ENCODE assay signal across 11 mouse cellular contexts in the genomic region with DNA sequence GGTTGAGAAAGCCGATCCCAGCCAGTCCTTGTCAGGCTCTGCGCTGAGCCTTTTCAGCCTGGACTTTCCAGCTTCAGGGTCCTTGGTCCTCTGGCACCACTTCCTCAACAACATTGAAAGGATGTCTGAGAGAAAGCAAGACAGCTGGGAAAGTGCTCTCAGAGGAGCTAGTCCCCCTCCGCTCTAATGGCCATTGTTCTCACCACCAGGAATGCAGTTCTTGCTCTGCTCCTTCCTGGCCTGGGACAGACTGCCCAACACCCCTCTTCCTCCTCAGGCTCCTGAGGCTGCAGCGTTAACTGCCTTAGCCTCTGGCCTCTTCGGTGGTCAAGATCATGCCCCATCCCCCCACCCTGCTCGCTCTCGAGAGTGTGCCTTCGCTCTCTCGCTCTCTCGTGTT. TPM values are rescaled to one million over a fixed set of nuclear protein-coding genes. Genes with fewer than 3 reads are reported as not detected.
DNase-seq lines count a peak whose midpoint lies in the region; ATAC-seq lines count a peak whose summit lies in the region.
"Had no signal": no experiment of that assay in that cellular context is flagged by ENCODE, and none has a peak within 500 bp of the region (broad histone marks: within the 10 kb centered on the region; RNA-seq: fewer than 3 reads in every experiment).

No protein-coding gene starts in this region.

- H3K4me3 ChIP-seq in forebrain, embryonic 10.5 days, result no peak overlapping the region
- H3K4me3 ChIP-seq in forebrain, embryonic 14.5 days (ENCODE audit: low read depth, low read length), result no peak overlapping the region
- no peak overlapping the region for H3K4me3 ChIP-seq in midbrain, embryonic 13.5 days (replicated peaks)
- H3K4me3 ChIP-seq in midbrain, embryonic 16.5 days (ENCODE audit: low read depth, low read length), result no peak overlapping the region

- H3K36me3 ChIP-seq in forebrain, embryonic 10.5 days (replicated peaks), result no peaks in the 10 kb centered on the region
- H3K36me3 ChIP-seq in forebrain, embryonic 14.5 days (ENCODE audit: control insufficient read depth, insufficient read depth, low read length), result no peaks in the 10 kb centered on the region
- H3K36me3 ChIP-seq in midbrain, embryonic 13.5 days, result no peaks in the 10 kb centered on the region
- no peaks in the 10 kb centered on the region for H3K36me3 ChIP-seq in midbrain, embryonic 16.5 days (ENCODE audit: control insufficient read depth, insufficient read depth, low read length)

- peak overlapping the region; percentile 31; the same call in 1 of the 2 replicates for H3K27ac ChIP-seq in forebrain, embryonic 10.5 days
- no peak overlapping the region for H3K27ac ChIP-seq in forebrain, embryonic 14.5 days (ENCODE audit: low read depth, low read length)
- H3K27ac ChIP-seq in midbrain, embryonic 13.5 days, result 0 out of 2 replicates have a peak overlapping the region, but pooled peaks have one; percentile 20
- H3K27ac ChIP-seq in midbrain, embryonic 16.5 days (ENCODE audit: low read length), result no peak overlapping the region

- H3K9me3 ChIP-seq in forebrain, embryonic 10.5 days, result no peaks in the 10 kb centered on the region
- no peaks in the 10 kb centered on the region for H3K9me3 ChIP-seq in forebrain, embryonic 14.5 days (replicated peaks; ENCODE audit: control insufficient read depth, low read length)
- no peaks in the 10 kb centered on the region for H3K9me3 ChIP-seq in midbrain, embryonic 13.5 days
- no peaks in the 10 kb centered on the region for H3K9me3 ChIP-seq in midbrain, embryonic 16.5 days (replicated peaks; ENCODE audit: control insufficient read depth, low read length, poor library complexity, severe bottlenecking)

- no peaks in the 10 kb centered on the region for H3K27me3 ChIP-seq in forebrain, embryonic 10.5 days (ENCODE audit: poor library complexity, severe bottlenecking)
- H3K27me3 ChIP-seq in forebrain, embryonic 14.5 days (replicated peaks; ENCODE audit: control insufficient read depth, insufficient read depth, low read length), result no peaks in the 10 kb centered on the region
- no peaks in the 10 kb centered on the region for H3K27me3 ChIP-seq in midbrain, embryonic 13.5 days
- no peaks in the 10 kb centered on the region for H3K27me3 ChIP-seq in midbrain, embryonic 16.5 days (ENCODE audit: control insufficient read depth, insufficient read depth, low read depth, low read length)
- H3K27me3 ChIP-seq: Patski had no signal

- no peak overlapping the region for H3K4me2 ChIP-seq in forebrain, embryonic 14.5 days (ENCODE audit: low read length)
- H3K4me2 ChIP-seq in midbrain, embryonic 13.5 days (replicated peaks), result no peak overlapping the region
- H3K4me2 ChIP-seq in midbrain, embryonic 16.5 days (ENCODE audit: low read length), result no peak overlapping the region

- DNase-seq in forebrain, embryonic 10.5 days (ENCODE audit: extremely low spot score, low spot score), result no peak
- DNase-seq in forebrain, embryonic 14.5 days (ENCODE audit: low spot score), result no peak
- DNase-seq in kidney, postnatal 14 days, result peak; percentile 61
- DNase-seq in layer of hippocampus, adult 9-11 months, result no peak
- DNase-seq in cerebellum, postnatal 4 days (ENCODE audit: low spot score in 2 of 2), result no peak
- DNase-seq: B cell, adult 2 months had no signal

- ATAC-seq in forebrain, embryonic 14.5 days, result no peak
- no peak for ATAC-seq in midbrain, embryonic 13.5 days
- ATAC-seq in midbrain, embryonic 16.5 days, result no peak
- ATAC-seq in megakaryocyte-erythroid progenitor cell, adult 5-6 weeks (replicated peaks; ENCODE audit: low FRiP score, low TSS enrichment, poor library complexity, severe bottlenecking), result no peak
- ATAC-seq: Patski had no signal

- WGBS in forebrain, embryonic 10.5 days, result 66% methylated on average over 10 of the region's 10 CpGs
- 69% methylated on average over 10 of the region's 10 CpGs for WGBS in forebrain, embryonic 14.5 days
- WGBS in midbrain, embryonic 13.5 days, result 68% methylated on average over 10 of the region's 10 CpGs
- 73% methylated on average over 10 of the region's 10 CpGs for WGBS in midbrain, embryonic 16.5 days

- H3K9ac ChIP-seq in forebrain, embryonic 14.5 days (ENCODE audit: low read length), result no peak overlapping the region
- H3K9ac ChIP-seq in midbrain, embryonic 13.5 days (replicated peaks), result no peak overlapping the region
- H3K9ac ChIP-seq in midbrain, embryonic 16.5 days (ENCODE audit: low read depth, low read length), result no peak overlapping the region

- peaks cover 21% of the 10 kb centered on the region for H3K4me1 ChIP-seq in forebrain, embryonic 10.5 days
- no peaks in the 10 kb centered on the region for H3K4me1 ChIP-seq in forebrain, embryonic 14.5 days (ENCODE audit: control insufficient read depth, insufficient read depth, low read length)
- peaks cover 10% of the 10 kb centered on the region for H3K4me1 ChIP-seq in midbrain, embryonic 13.5 days (replicated peaks)
- no peaks in the 10 kb centered on the region for H3K4me1 ChIP-seq in midbrain, embryonic 16.5 days (ENCODE audit: control insufficient read depth, insufficient read depth, low read length)

RNA-seq across cellular contexts. Expression of a gene that starts 4.8 kb away (rescaled TPM):
- polyA plus RNA-seq in forebrain, embryonic 10.5 days (2016; fragmentation: Nextera tagmentation; extraction: Ambion mirVana), result 12.5 and 14.3 TPM in 2 replicates
- 13.6 and 13.7 TPM in 2 replicates for polyA plus RNA-seq in forebrain, embryonic 14.5 days (2014; fragmentation: Nextera tagmentation; extraction: Ambion mirVana)
- 12.8 TPM in 2 replicates for polyA plus RNA-seq in midbrain, embryonic 13.5 days (2015; fragmentation: Nextera tagmentation; extraction: Ambion mirVana)
- polyA plus RNA-seq in midbrain, embryonic 16.5 days (2015; fragmentation: Nextera tagmentation; extraction: Ambion mirVana), result 9.5 and 11.4 TPM in 2 replicates
- not detected in 2 replicates for total RNA-seq in megakaryocyte-erythroid progenitor cell, adult 5-6 weeks (2014; fragmentation: Nextera tagmentation)
- not detected in 2 replicates for total RNA-seq in megakaryocyte-erythroid progenitor cell, adult 5-6 weeks (2017)
- total RNA-seq: neutrophil, adult 5-6 weeks had no signal
- polyA plus RNA-seq: Patski had no signal

Comparison
In these comparisons a context has a peak if more than half of its experiments do, and no peak if none do; other contexts are left out.
1. H3K27ac ChIP-seq: peak in forebrain, embryonic 10.5 days (single experiment) and midbrain, embryonic 13.5 days (single experiment); none in forebrain, embryonic 14.5 days (single experiment) and midbrain, embryonic 16.5 days (single experiment).